Mouse (Mus musculus) brain, adult 10 weeks (tissue): Measurements from ENCODE around the gene Timd4. TPM values are rescaled to one million over a fixed set of nuclear protein-coding genes. Genes with fewer than 3 reads are reported as not detected.

Experiments used
- polyA plus RNA-seq: library from polyadenylated mRNA; stranded (reverse); fragments of 350-450 nt; fragmentation: Illumina TruSeq; extraction: RNeasy Lipid Tissue Mini Kit (QIAGEN cat#74804); gene quantifications from one replicate; pipeline ENCODE4 v1.2.3, GENCODE M21; 2015; ENCODE audit warnings: low read depth, low replicate concordance

The Timd4 gene
- polyA plus RNA-seq = not detected

GRCm38 (mm10) chr11:46810511-46810910 is at the start of gene Timd4:
Gene Timd4 (plus strand): TSS chr11:46810800.

Other genes with a start within 250 kb of the Timd4 start
- gene BC053393, start 239.3 kb upstream of the Timd4 start, polyA plus RNA-seq = not detected
- gene Dppa1, start 181.5 kb upstream of the Timd4 start, polyA plus RNA-seq = not detected
- gene Timd2, start 103.7 kb upstream of the Timd4 start, polyA plus RNA-seq = not detected
- gene Havcr1, start 75.7 kb upstream of the Timd4 start, polyA plus RNA-seq = not detected